Mouse (Mus musculus) midbrain, embryonic 15.5 days (tissue): ENCODE results near the gene Zdhhc17. TPM values are rescaled to one million over a fixed set of nuclear protein-coding genes. Genes with fewer than 3 reads are reported as not detected.

ENCODE experiments used
- ATAC-seq: fragments of 200-750 bp; cut with Nextera tagmentation; replicated peaks from 2 replicates; pipeline ENCODE4 v1.8.0; 2017; ENCODE audit warnings: moderate TSS enrichment
- H3K27ac ChIP-seq: fragments of 300-500 bp; sonication (generic); 2 replicates; pipeline ENCODE4 v1.5.1; 2015; ENCODE audit warnings: mild to moderate bottlenecking, inconsistent platforms
- H3K27me3 ChIP-seq: fragments of 300-500 bp; sonication (generic); replicated peaks from 2 replicates; pipeline ENCODE4 v1.6.1; 2015; ENCODE audit warnings: inconsistent platforms
- H3K36me3 ChIP-seq: fragments of 300-500 bp; sonication (generic); replicated peaks from 2 replicates; pipeline ENCODE4 v1.6.1; 2015; ENCODE audit warnings: inconsistent platforms
- H3K4me1 ChIP-seq: fragments of 300-500 bp; sonication (generic); 2 replicates; pipeline ENCODE4 v1.6.1; 2015; ENCODE audit warnings: inconsistent platforms
- H3K4me2 ChIP-seq: fragments of 300-500 bp; sonication (generic); 2 replicates; pipeline ENCODE4 v1.6.1; 2015; ENCODE audit warnings: inconsistent platforms, mild to moderate bottlenecking, moderate library complexity
- H3K4me3 ChIP-seq: fragments of 300-500 bp; sonication (generic); 2 replicates; pipeline ENCODE4 v1.5.1; 2015; ENCODE audit warnings: mild to moderate bottlenecking, inconsistent platforms
- H3K9ac ChIP-seq: fragments of 300-500 bp; sonication (generic); 2 replicates; pipeline ENCODE4 v1.6.1; 2015; ENCODE audit warnings: mild to moderate bottlenecking, inconsistent platforms
- H3K9me3 ChIP-seq: fragments of 300-500 bp; sonication (generic); 2 replicates; pipeline ENCODE4 v1.6.1; 2016; ENCODE audit warnings: inconsistent platforms
- WGBS: fragments of 180-500 bp; shearing (Covaris S2); methylation state at CpG from one replicate; pipeline ENCODE4 v1.1.7; 2015; ENCODE audit warnings: mixed read lengths; 5-methylcytosine and 5-hydroxymethylcytosine counted together
- polyA plus RNA-seq: library from polyadenylated mRNA; unstranded; fragments of >200 nt; fragmentation: Nextera tagmentation; extraction: Ambion mirVana; gene quantifications from 2 replicates; pipeline ENCODE4 v1.2.1, GENCODE M21; 2015

Gene Zdhhc17
- 57.4 and 64.0 TPM in 2 replicates for polyA plus RNA-seq

GRCm38 (mm10) chr10:111009641-111010479 is at the start of gene Zdhhc17:
Gene Zdhhc17 (minus strand): TSS chr10:111010140.
- peak within 1 kb of the TSS; percentile 82 for H3K4me2 ChIP-seq
- H3K9ac ChIP-seq, result peak within 1 kb of the TSS; percentile 99
- H3K27me3 ChIP-seq, result no peaks in the 10 kb centered on the region
- H3K4me1 ChIP-seq, result peaks cover 35% of the 10 kb centered on the region
- ATAC-seq, result peak; percentile 93
- no peaks in the 10 kb centered on the region for H3K36me3 ChIP-seq
- H3K4me3 ChIP-seq, result peak within 1 kb of the TSS; percentile 94
- H3K9me3 ChIP-seq, result no peaks in the 10 kb centered on the region
- peak within 1 kb of the TSS; percentile 100 for H3K27ac ChIP-seq
- WGBS, result under 1% methylated on average over 100 of the region's 112 CpGs

- H3K9me3 ChIP-seq, result no peaks in the 10 kb centered on the region
- no peak; the same call in 1 of the 2 replicates for ATAC-seq
- no peak overlapping the region for H3K4me2 ChIP-seq
- H3K4me3 ChIP-seq, result no peak overlapping the region
- WGBS, result 44% methylated on average over 4 of the region's 4 CpGs
- no peaks in the 10 kb centered on the region for H3K27me3 ChIP-seq
- H3K27ac ChIP-seq, result no peak overlapping the region
- no peaks in the 10 kb centered on the region for H3K4me1 ChIP-seq
- no peaks in the 10 kb centered on the region for H3K36me3 ChIP-seq
- no peak overlapping the region for H3K9ac ChIP-seq
Observed at GRCm38 (mm10) chr10:111055770-111056169, 45.8 kb upstream of the Zdhhc17 start.

GRCm38 (mm10) chr10:111051606-111052005 is 41.7 kb upstream of the Zdhhc17 start:
- no peak overlapping the region for H3K27ac ChIP-seq
- no peaks in the 10 kb centered on the region for H3K36me3 ChIP-seq
- H3K9ac ChIP-seq, result no peak overlapping the region
- no peak overlapping the region for H3K4me2 ChIP-seq
- H3K4me3 ChIP-seq, result no peak overlapping the region
- no peak for ATAC-seq
- no peaks in the 10 kb centered on the region for H3K9me3 ChIP-seq
- no peaks in the 10 kb centered on the region for H3K27me3 ChIP-seq
- 87% methylated on average over 3 of the region's 3 CpGs for WGBS
- H3K4me1 ChIP-seq, result no peaks in the 10 kb centered on the region

GRCm38 (mm10) chr10:111050511-111050910 is 40.6 kb upstream of the Zdhhc17 start:
- no peak for ATAC-seq
- H3K4me3 ChIP-seq, result no peak overlapping the region
- no peak overlapping the region for H3K27ac ChIP-seq
- 83% methylated on average over 4 of the region's 4 CpGs for WGBS
- H3K4me1 ChIP-seq, result no peaks in the 10 kb centered on the region
- no peaks in the 10 kb centered on the region for H3K9me3 ChIP-seq
- H3K27me3 ChIP-seq, result no peaks in the 10 kb centered on the region
- H3K9ac ChIP-seq, result no peak overlapping the region
- no peak overlapping the region for H3K4me2 ChIP-seq
- H3K36me3 ChIP-seq, result no peaks in the 10 kb centered on the region

GRCm38 (mm10) chr10:111050061-111050460 is 40.1 kb upstream of the Zdhhc17 start:
- Histone ChIP-seq H3K36me3 (no peaks in the 10 kb centered on the region), H3K4me3 (no peak overlapping the region), H3K9ac (no peak overlapping the region), H3K4me1 (no peaks in the 10 kb centered on the region), H3K27me3 (no peaks in the 10 kb centered on the region), H3K9me3 (no peaks in the 10 kb centered on the region), H3K27ac (no peak overlapping the region), H3K4me2 (no peak overlapping the region)
- WGBS, result 86% methylated on average over 3 of the region's 3 CpGs
- no peak for ATAC-seq

- ATAC-seq, result no peak
- no peak overlapping the region for H3K27ac ChIP-seq
- no peaks in the 10 kb centered on the region for H3K36me3 ChIP-seq
- H3K4me1 ChIP-seq, result no peaks in the 10 kb centered on the region
- H3K9ac ChIP-seq, result no peak overlapping the region
- 86% methylated on average over 7 of the region's 7 CpGs for WGBS
- H3K9me3 ChIP-seq, result no peaks in the 10 kb centered on the region
- no peaks in the 10 kb centered on the region for H3K27me3 ChIP-seq
- H3K4me2 ChIP-seq, result no peak overlapping the region
- no peak overlapping the region for H3K4me3 ChIP-seq
Observed at GRCm38 (mm10) chr10:111047895-111048294, 38.0 kb upstream of the Zdhhc17 start.

- Histone ChIP-seq H3K4me2 (no peak overlapping the region), H3K4me1 (no peaks in the 10 kb centered on the region), H3K4me3 (no peak overlapping the region), H3K27me3 (no peaks in the 10 kb centered on the region), H3K36me3 (no peaks in the 10 kb centered on the region), H3K9me3 (no peaks in the 10 kb centered on the region), H3K27ac (no peak overlapping the region), H3K9ac (no peak overlapping the region)
- 86% methylated on average over 7 of the region's 7 CpGs for WGBS
- ATAC-seq, result no peak
Observed at GRCm38 (mm10) chr10:111040078-111040656, 30.2 kb upstream of the Zdhhc17 start.

GRCm38 (mm10) chr10:111036851-111037250 is 26.9 kb upstream of the Zdhhc17 start:
- no peaks in the 10 kb centered on the region for H3K36me3 ChIP-seq
- H3K27ac ChIP-seq, result no peak overlapping the region
- H3K4me3 ChIP-seq, result no peak overlapping the region
- ATAC-seq, result no peak
- WGBS, result 93% methylated on average over 1 of the region's 1 CpGs
- no peak overlapping the region for H3K9ac ChIP-seq
- H3K9me3 ChIP-seq, result no peaks in the 10 kb centered on the region
- no peaks in the 10 kb centered on the region for H3K27me3 ChIP-seq
- H3K4me2 ChIP-seq, result no peak overlapping the region
- no peaks in the 10 kb centered on the region for H3K4me1 ChIP-seq

- no peak overlapping the region for H3K4me2 ChIP-seq
- no peaks in the 10 kb centered on the region for H3K9me3 ChIP-seq
- H3K9ac ChIP-seq, result no peak overlapping the region
- no peak overlapping the region for H3K4me3 ChIP-seq
- no peak for ATAC-seq
- H3K27me3 ChIP-seq, result no peaks in the 10 kb centered on the region
- no peaks in the 10 kb centered on the region for H3K36me3 ChIP-seq
- 76% methylated on average over 1 of the region's 1 CpGs for WGBS
- no peaks in the 10 kb centered on the region for H3K4me1 ChIP-seq
- no peak overlapping the region for H3K27ac ChIP-seq
Observed at GRCm38 (mm10) chr10:111035134-111035533, 25.2 kb upstream of the Zdhhc17 start.

GRCm38 (mm10) chr10:111031511-111032365 is 21.8 kb upstream of the Zdhhc17 start:
- 32% methylated on average over 20 of the region's 20 CpGs for WGBS
- no peak for ATAC-seq
- H3K4me2 ChIP-seq, result peak overlapping the region; percentile 42
- H3K9me3 ChIP-seq, result no peaks in the 10 kb centered on the region
- no peaks in the 10 kb centered on the region for H3K36me3 ChIP-seq
- H3K4me1 ChIP-seq, result no peaks in the 10 kb centered on the region
- H3K4me3 ChIP-seq, result peak overlapping the region; percentile 13; the same call in 1 of the 2 replicates
- H3K27me3 ChIP-seq, result no peaks in the 10 kb centered on the region
- H3K9ac ChIP-seq, result no peak overlapping the region
- H3K27ac ChIP-seq, result no peak overlapping the region

- Histone ChIP-seq H3K4me1 (no peaks in the 10 kb centered on the region), H3K4me2 (no peak overlapping the region), H3K9ac (no peak overlapping the region), H3K27ac (no peak overlapping the region), H3K4me3 (no peak overlapping the region), H3K9me3 (no peaks in the 10 kb centered on the region), H3K27me3 (no peaks in the 10 kb centered on the region), H3K36me3 (no peaks in the 10 kb centered on the region)
- ATAC-seq, result no peak
- 86% methylated on average over 2 of the region's 2 CpGs for WGBS
Observed at GRCm38 (mm10) chr10:111030845-111031244, 20.9 kb upstream of the Zdhhc17 start.

- no peaks in the 10 kb centered on the region for H3K4me1 ChIP-seq
- no peak overlapping the region for H3K9ac ChIP-seq
- ATAC-seq, result no peak
- H3K4me2 ChIP-seq, result no peak overlapping the region
- no peaks in the 10 kb centered on the region for H3K27me3 ChIP-seq
- no peaks in the 10 kb centered on the region for H3K36me3 ChIP-seq
- H3K27ac ChIP-seq, result no peak overlapping the region
- WGBS, result 79% methylated on average over 6 of the region's 6 CpGs
- H3K9me3 ChIP-seq, result no peaks in the 10 kb centered on the region
- no peak overlapping the region for H3K4me3 ChIP-seq
Observed at GRCm38 (mm10) chr10:111026106-111026505, 16.2 kb upstream of the Zdhhc17 start.
